Mouse (Mus musculus): ENCODE data around the gene Gcnt3.

- TF ChIP-seq CTCF (IDR thresholded peaks at IDR 0.05; ENCODE audit: low read depth) (peak; percentile 32; the same call in 1 of the 2 replicates), EP300 (IDR thresholded peaks at IDR 0.05; ENCODE audit: low read depth) (no peak)
Measured at GRCm38 (mm10) chr9:69990346-69990745, 47.5 kb downstream of the Gcnt3 start.

All from liver, embryonic 14.5 days (tissue).